Mouse (Mus musculus): ENCODE results near the gene Tnrc18. TPM values are rescaled to one million over a fixed set of nuclear protein-coding genes. Genes with fewer than 3 reads are reported as not detected.

Tnrc18 gene
- polyA plus RNA-seq, 1 experiment from 2014 or later, result 35.9 TPM

GRCm38 (mm10) chr5:142724265-142724664 is 93.2 kb downstream of the Tnrc18 start:
- H3K4me1 ChIP-seq, result peaks cover 4% of the 10 kb centered on the region; the same call in 1 of the 2 replicates
- no peak for ATAC-seq
- 93% methylated on average over 7 of the region's 7 CpGs for WGBS
- no peak overlapping the region for H3K27ac ChIP-seq
- H3K9ac ChIP-seq, result no peak overlapping the region
- H3K27me3 ChIP-seq, result no peaks in the 10 kb centered on the region
- H3K36me3 ChIP-seq (ENCODE audit: poor library complexity, severe bottlenecking), result peaks cover 81% of the 10 kb centered on the region
- no peaks in the 10 kb centered on the region for H3K9me3 ChIP-seq (replicated peaks)
- H3K4me3 ChIP-seq, result no peak overlapping the region
- no peak overlapping the region for H3K4me2 ChIP-seq

- Histone ChIP-seq H3K36me3 (ENCODE audit: poor library complexity, severe bottlenecking) (peaks cover 81% of the 10 kb centered on the region), H3K27me3 (no peaks in the 10 kb centered on the region), H3K9ac (no peak overlapping the region), H3K4me1 (peaks cover 4% of the 10 kb centered on the region; the same call in 1 of the 2 replicates), H3K9me3 (replicated peaks) (no peaks in the 10 kb centered on the region), H3K4me2 (no peak overlapping the region), H3K27ac (no peak overlapping the region; the same call in 1 of the 2 replicates), H3K4me3 (no peak overlapping the region)
- 13% methylated on average over 7 of the region's 7 CpGs for WGBS
- peak; percentile 70 for ATAC-seq
These were observed 93.8 kb downstream of the Tnrc18 start for GRCm38 (mm10) chr5:142723520-142724133.

- no peak overlapping the region for H3K9ac ChIP-seq
- H3K36me3 ChIP-seq (ENCODE audit: poor library complexity, severe bottlenecking), result peaks cover 67% of the 10 kb centered on the region
- no peak overlapping the region for H3K4me2 ChIP-seq
- H3K27ac ChIP-seq, result no peak overlapping the region
- H3K9me3 ChIP-seq (replicated peaks), result no peaks in the 10 kb centered on the region
- H3K4me3 ChIP-seq, result no peak overlapping the region
- peaks cover 4% of the 10 kb centered on the region; the same call in 1 of the 2 replicates for H3K4me1 ChIP-seq
- ATAC-seq, result no peak
- H3K27me3 ChIP-seq, result no peaks in the 10 kb centered on the region
- WGBS, result 91% methylated on average over 13 of the region's 13 CpGs
These were observed 97.6 kb downstream of the Tnrc18 start for GRCm38 (mm10) chr5:142719897-142720296.

GRCm38 (mm10) chr5:142718486-142718885 is 99.0 kb downstream of the Tnrc18 start:
- H3K4me1 ChIP-seq, result no peaks in the 10 kb centered on the region
- ATAC-seq, result peak; percentile 22; the same call in 1 of the 2 replicates
- H3K4me3 ChIP-seq, result no peak overlapping the region
- H3K4me2 ChIP-seq, result no peak overlapping the region
- H3K9me3 ChIP-seq (replicated peaks), result no peaks in the 10 kb centered on the region
- no peak overlapping the region for H3K9ac ChIP-seq
- peaks cover 73% of the 10 kb centered on the region for H3K36me3 ChIP-seq (ENCODE audit: poor library complexity, severe bottlenecking)
- WGBS, result 72% methylated on average over 25 of the region's 25 CpGs
- H3K27me3 ChIP-seq, result no peaks in the 10 kb centered on the region
- no peak overlapping the region for H3K27ac ChIP-seq

- ATAC-seq, result peak; percentile 62
- H3K9me3 ChIP-seq (replicated peaks), result no peaks in the 10 kb centered on the region
- H3K36me3 ChIP-seq (ENCODE audit: poor library complexity, severe bottlenecking), result peaks cover 74% of the 10 kb centered on the region
- no peak overlapping the region for H3K4me3 ChIP-seq
- no peaks in the 10 kb centered on the region for H3K27me3 ChIP-seq
- no peak overlapping the region for H3K9ac ChIP-seq
- H3K4me2 ChIP-seq, result no peak overlapping the region
- WGBS, result 21% methylated on average over 4 of the region's 4 CpGs
- H3K27ac ChIP-seq, result no peak overlapping the region
- H3K4me1 ChIP-seq, result no peaks in the 10 kb centered on the region
These were observed 99.4 kb downstream of the Tnrc18 start for GRCm38 (mm10) chr5:142718037-142718436.

- no peak overlapping the region for H3K9ac ChIP-seq
- peaks cover 76% of the 10 kb centered on the region for H3K36me3 ChIP-seq (ENCODE audit: poor library complexity, severe bottlenecking)
- no peak overlapping the region for H3K27ac ChIP-seq
- H3K27me3 ChIP-seq, result no peaks in the 10 kb centered on the region
- no peak for ATAC-seq
- peaks cover 4% of the 10 kb centered on the region; the same call in 1 of the 2 replicates for H3K9me3 ChIP-seq (replicated peaks)
- H3K4me3 ChIP-seq, result no peak overlapping the region
- no peak overlapping the region for H3K4me2 ChIP-seq
- 88% methylated on average over 6 of the region's 6 CpGs for WGBS
- no peaks in the 10 kb centered on the region for H3K4me1 ChIP-seq
These were observed 101.4 kb downstream of the Tnrc18 start for GRCm38 (mm10) chr5:142716056-142716455.

- no peak overlapping the region for H3K9ac ChIP-seq
- 88% methylated on average over 9 of the region's 9 CpGs for WGBS
- H3K36me3 ChIP-seq (ENCODE audit: poor library complexity, severe bottlenecking), result peaks cover 78% of the 10 kb centered on the region
- H3K9me3 ChIP-seq (replicated peaks), result peaks cover 4% of the 10 kb centered on the region; the same call in 1 of the 2 replicates
- no peaks in the 10 kb centered on the region for H3K27me3 ChIP-seq
- no peaks in the 10 kb centered on the region for H3K4me1 ChIP-seq
- no peak for ATAC-seq
- no peak overlapping the region for H3K4me2 ChIP-seq
- no peak overlapping the region for H3K4me3 ChIP-seq
- no peak overlapping the region for H3K27ac ChIP-seq
These were observed 102.4 kb downstream of the Tnrc18 start for GRCm38 (mm10) chr5:142715059-142715458.

- ATAC-seq, result no peak
- no peak overlapping the region for H3K9ac ChIP-seq
- H3K4me2 ChIP-seq, result no peak overlapping the region
- H3K27me3 ChIP-seq, result no peaks in the 10 kb centered on the region
- H3K4me1 ChIP-seq, result no peaks in the 10 kb centered on the region
- no peak overlapping the region for H3K4me3 ChIP-seq
- 93% methylated on average over 10 of the region's 10 CpGs for WGBS
- H3K9me3 ChIP-seq (replicated peaks), result peaks cover 4% of the 10 kb centered on the region; the same call in 1 of the 2 replicates
- no peak overlapping the region for H3K27ac ChIP-seq
- H3K36me3 ChIP-seq (ENCODE audit: poor library complexity, severe bottlenecking), result peaks cover 80% of the 10 kb centered on the region
These were observed 103.5 kb downstream of the Tnrc18 start for GRCm38 (mm10) chr5:142713966-142714365.

- ATAC-seq, result no peak
- Histone ChIP-seq H3K4me1 (no peaks in the 10 kb centered on the region), H3K27ac (no peak overlapping the region), H3K9me3 (replicated peaks) (peaks cover 4% of the 10 kb centered on the region; the same call in 1 of the 2 replicates), H3K27me3 (no peaks in the 10 kb centered on the region), H3K4me3 (no peak overlapping the region), H3K4me2 (no peak overlapping the region), H3K9ac (no peak overlapping the region), H3K36me3 (ENCODE audit: poor library complexity, severe bottlenecking) (peaks cover 82% of the 10 kb centered on the region)
- WGBS, result 92% methylated on average over 5 of the region's 5 CpGs
These were observed 105.1 kb downstream of the Tnrc18 start for GRCm38 (mm10) chr5:142712373-142712772.

GRCm38 (mm10) chr5:142709436-142709835 is 108.0 kb downstream of the Tnrc18 start:
- no peak for ATAC-seq
- no peak overlapping the region for H3K4me2 ChIP-seq
- H3K27me3 ChIP-seq, result no peaks in the 10 kb centered on the region
- no peak overlapping the region for H3K4me3 ChIP-seq
- no peak overlapping the region for H3K27ac ChIP-seq
- H3K4me1 ChIP-seq, result no peaks in the 10 kb centered on the region
- H3K36me3 ChIP-seq (ENCODE audit: poor library complexity, severe bottlenecking), result peaks cover 90% of the 10 kb centered on the region
- H3K9ac ChIP-seq, result no peak overlapping the region
- 82% methylated on average over 7 of the region's 7 CpGs for WGBS
- H3K9me3 ChIP-seq (replicated peaks), result peaks cover 4% of the 10 kb centered on the region; the same call in 1 of the 2 replicates

- no peaks in the 10 kb centered on the region for H3K27me3 ChIP-seq
- no peak for ATAC-seq
- no peak overlapping the region for H3K27ac ChIP-seq
- H3K4me2 ChIP-seq, result no peak overlapping the region
- no peak overlapping the region for H3K9ac ChIP-seq
- peaks cover 80% of the 10 kb centered on the region for H3K36me3 ChIP-seq (ENCODE audit: poor library complexity, severe bottlenecking)
- H3K9me3 ChIP-seq (replicated peaks), result peaks cover 4% of the 10 kb centered on the region; the same call in 1 of the 2 replicates
- peaks cover 15% of the 10 kb centered on the region for H3K4me1 ChIP-seq
- no peak overlapping the region for H3K4me3 ChIP-seq
- WGBS, result 93% methylated on average over 5 of the region's 5 CpGs
These were observed 109.8 kb downstream of the Tnrc18 start for GRCm38 (mm10) chr5:142707709-142708108.

- peak overlapping the region; percentile 92 for H3K9ac ChIP-seq
- 91% methylated on average over 10 of the region's 10 CpGs for WGBS
- H3K27ac ChIP-seq, result no peak overlapping the region
- no peaks in the 10 kb centered on the region for H3K9me3 ChIP-seq (replicated peaks)
- peaks cover 41% of the 10 kb centered on the region for H3K36me3 ChIP-seq (ENCODE audit: poor library complexity, severe bottlenecking)
- peak overlapping the region; percentile 83 for H3K4me2 ChIP-seq
- peaks cover 20% of the 10 kb centered on the region for H3K4me1 ChIP-seq
- H3K27me3 ChIP-seq, result peaks cover 19% of the 10 kb centered on the region
- peak overlapping the region; percentile 82 for H3K4me3 ChIP-seq
- no peak for ATAC-seq
These were observed 113.9 kb downstream of the Tnrc18 start for GRCm38 (mm10) chr5:142703569-142703968.
